Mouse (Mus musculus) 3134 (cell line): ENCODE measurements around the gene Cnot3.
A peak's percentile ranks its signal among the peaks of the same experiment; 100 is the strongest.
"Not testable (repeated sequence)": the region's sequence is repeated elsewhere in the genome, so short reads cannot be mapped to it uniquely, and the experiment has no call there.

ENCODE experiments used
- DNase-seq: peaks from one replicate; pipeline ENCODE4 v3.0.0-alpha.2; 2011; ENCODE audit warnings: low spot score; ENCODE audit not compliant: insufficient read length; ENCODE audit errors: extremely low read depth

Gene Cnot3

GRCm38 (mm10) chr7:3694076-3694948, 49.2 kb downstream of the Cnot3 start:
- peak; percentile 91 for DNase-seq

- not testable (repeated sequence) for DNase-seq
Observed at GRCm38 (mm10) chr7:3694949-3695305, 49.9 kb downstream of the Cnot3 start.

- no peak for DNase-seq
Observed at GRCm38 (mm10) chr7:3698471-3698870, 53.4 kb downstream of the Cnot3 start.

- no peak for DNase-seq
Observed at GRCm38 (mm10) chr7:3703148-3703878, 58.2 kb downstream of the Cnot3 start.

- peak; percentile 81 for DNase-seq
Observed at GRCm38 (mm10) chr7:3703879-3704441, 58.9 kb downstream of the Cnot3 start, which contains the start of gene Rps9. Gene Rps9, plus strand, starts transcription at chr7:3703993.

- DNase-seq = no peak
Observed at GRCm38 (mm10) chr7:3704475-3704874, 59.4 kb downstream of the Cnot3 start.

GRCm38 (mm10) chr7:3705461-3705860, 60.4 kb downstream of the Cnot3 start:
- DNase-seq = not testable (repeated sequence)

GRCm38 (mm10) chr7:3705911-3706310, 60.8 kb downstream of the Cnot3 start:
- DNase-seq = peak; percentile 11

- peak; percentile 30 for DNase-seq
Observed at GRCm38 (mm10) chr7:3706343-3706934, 61.4 kb downstream of the Cnot3 start.

- DNase-seq = no peak
Observed at GRCm38 (mm10) chr7:3707027-3707426, 62.0 kb downstream of the Cnot3 start.

GRCm38 (mm10) chr7:3707568-3708413, 62.7 kb downstream of the Cnot3 start:
- DNase-seq = peak; percentile 14

- peak; percentile 35 for DNase-seq
Observed at GRCm38 (mm10) chr7:3708447-3708980, 63.4 kb downstream of the Cnot3 start.

GRCm38 (mm10) chr7:3709000-3709399, 63.9 kb downstream of the Cnot3 start:
- peak; percentile 19 for DNase-seq
